Mouse (Mus musculus): Measurements from ENCODE around the gene Irf2bpl. TPM values are rescaled to one million over a fixed set of nuclear protein-coding genes. Genes with fewer than 3 reads are reported as not detected.

The Irf2bpl gene
- total RNA-seq, 2 experiments from 2014 or later: 74.3 to 80.8 TPM

- Histone ChIP-seq H3K4me3 (peak overlapping the region; percentile 94), H3K27ac (peak overlapping the region; percentile 100)
- intact Hi-C loops (cut with DNase I): no loop called here
- no peak for TF ChIP-seq CTCF (IDR thresholded peaks at IDR 0.05)
- DNase-seq (ENCODE audit: extremely low spot score in 1 of 2, low spot score in 2 of 2): peak; percentile 78
Measured at GRCm38 (mm10) chr12:86882279-86883018, 2.1 kb downstream of the Irf2bpl start.

DNA sequence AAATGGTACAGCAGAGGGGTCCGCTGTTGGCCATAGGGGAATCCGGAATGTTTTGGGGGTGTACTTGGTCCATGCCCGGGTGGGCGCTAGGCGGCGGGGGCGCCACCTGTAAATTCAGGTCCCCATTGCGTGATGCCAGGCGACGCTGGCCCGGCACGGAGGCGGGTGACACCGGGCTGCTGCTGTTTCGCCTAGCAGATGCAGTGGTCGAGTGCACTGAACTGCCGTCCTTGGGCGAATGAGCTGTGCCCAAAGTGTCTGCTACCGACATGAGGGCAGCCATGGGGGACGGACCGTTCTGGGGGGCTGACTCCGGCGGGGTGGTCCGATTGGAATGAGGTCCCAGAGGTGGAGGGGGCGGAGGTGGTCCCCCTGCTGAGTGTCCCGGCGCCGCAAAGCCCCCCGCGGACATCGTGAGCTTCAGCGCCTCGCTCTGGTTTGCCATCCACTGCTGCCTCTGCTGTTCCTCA is 2.8 kb downstream of the Irf2bpl start:
- H3K27ac ChIP-seq: peak overlapping the region; percentile 100
- no peak for TF ChIP-seq CTCF (IDR thresholded peaks at IDR 0.05)
- peak overlapping the region; percentile 94 for H3K4me3 ChIP-seq
- DNase-seq (ENCODE audit: extremely low spot score in 1 of 2, low spot score in 2 of 2): no peak
- intact Hi-C loops (cut with DNase I): no loop called here

DNA sequence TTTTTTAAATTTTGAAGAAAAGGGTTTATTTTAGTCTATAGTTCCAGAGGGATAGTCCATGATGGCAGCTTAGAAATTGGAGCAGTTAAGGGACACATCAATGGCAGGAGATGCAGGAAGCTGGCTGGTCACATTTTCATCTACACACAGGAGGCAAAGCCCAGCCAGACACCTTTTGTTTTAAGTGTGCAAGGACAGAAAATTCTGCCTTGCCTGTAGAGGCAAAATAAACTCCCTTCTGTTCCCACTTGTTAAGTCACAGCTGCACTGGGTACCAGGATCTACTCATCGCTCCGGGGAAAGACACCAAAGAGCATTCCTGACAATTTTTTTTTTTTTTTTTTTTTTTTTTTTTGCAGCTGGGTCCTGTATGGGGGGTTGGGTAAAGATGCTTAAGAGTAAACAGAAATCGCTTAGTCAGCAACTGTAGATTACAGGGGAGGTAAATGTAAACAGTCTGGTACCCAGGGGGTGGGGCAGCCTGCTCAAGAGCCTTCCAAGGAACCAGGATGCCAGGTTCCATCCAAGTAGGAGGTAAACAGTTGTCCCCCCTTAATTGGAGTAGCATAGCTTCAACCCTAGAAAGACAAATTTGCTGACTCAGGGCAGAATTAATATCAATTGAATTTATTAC is 4.4 kb downstream of the Irf2bpl start:
- H3K4me3 ChIP-seq: peak overlapping the region; percentile 94
- DNase-seq (ENCODE audit: extremely low spot score in 1 of 2, low spot score in 2 of 2): no peak
- intact Hi-C loops (cut with DNase I): no loop called here
- no peak for TF ChIP-seq CTCF (IDR thresholded peaks at IDR 0.05)
- peak overlapping the region; percentile 4; the same call in 1 of the 2 replicates for H3K27ac ChIP-seq

- no peak for DNase-seq (ENCODE audit: extremely low spot score in 1 of 2, low spot score in 2 of 2)
- intact Hi-C loops (cut with DNase I): no loop called here
- no peak overlapping the region for H3K4me3 ChIP-seq
- TF ChIP-seq CTCF (IDR thresholded peaks at IDR 0.05): no peak
- H3K27ac ChIP-seq: peak overlapping the region; percentile 42; the same call in 1 of the 2 replicates
Measured at GRCm38 (mm10) chr12:86879446-86880085, 5.0 kb downstream of the Irf2bpl start.

- H3K27ac ChIP-seq: peak overlapping the region; percentile 42; the same call in 1 of the 2 replicates
- no peak for TF ChIP-seq CTCF (IDR thresholded peaks at IDR 0.05)
- H3K4me3 ChIP-seq: no peak overlapping the region
- DNase-seq (ENCODE audit: extremely low spot score in 1 of 2, low spot score in 2 of 2): no peak
- intact Hi-C loops (cut with DNase I): no loop called here
Measured at GRCm38 (mm10) chr12:86878426-86879353, 5.9 kb downstream of the Irf2bpl start.

GRCm38 (mm10) chr12:86876981-86877380 is 7.6 kb downstream of the Irf2bpl start:
- DNase-seq (ENCODE audit: extremely low spot score in 1 of 2, low spot score in 2 of 2): no peak
- no peak for TF ChIP-seq CTCF (IDR thresholded peaks at IDR 0.05)
- intact Hi-C loops (cut with DNase I): no loop called here
- Histone ChIP-seq H3K27ac (no peak overlapping the region), H3K4me3 (no peak overlapping the region)

DNA sequence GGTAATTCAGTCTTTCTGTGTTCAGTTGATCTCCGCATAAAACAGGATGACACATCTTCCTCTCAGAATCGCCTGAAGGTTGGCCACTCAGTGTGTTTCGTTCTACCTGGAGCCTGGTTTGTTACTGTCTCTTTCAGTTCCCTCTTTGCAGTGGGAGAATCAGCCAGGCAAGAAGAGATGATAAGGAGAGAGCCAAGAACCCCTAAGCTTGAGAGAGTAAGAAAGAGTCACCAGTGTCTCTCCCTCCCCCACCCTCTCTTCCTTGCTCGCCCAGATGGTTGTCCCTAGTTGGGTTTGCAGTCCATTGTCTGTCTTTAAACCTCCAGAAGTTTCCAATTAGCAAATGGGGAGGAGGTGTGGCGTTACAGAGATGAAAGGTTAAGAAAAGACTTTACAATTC is 8.5 kb downstream of the Irf2bpl start:
- Histone ChIP-seq H3K27ac (no peak overlapping the region), H3K4me3 (no peak overlapping the region)
- intact Hi-C loops (cut with DNase I): no loop called here
- TF ChIP-seq CTCF (IDR thresholded peaks at IDR 0.05): no peak
- DNase-seq (ENCODE audit: extremely low spot score in 1 of 2, low spot score in 2 of 2): no peak

DNA sequence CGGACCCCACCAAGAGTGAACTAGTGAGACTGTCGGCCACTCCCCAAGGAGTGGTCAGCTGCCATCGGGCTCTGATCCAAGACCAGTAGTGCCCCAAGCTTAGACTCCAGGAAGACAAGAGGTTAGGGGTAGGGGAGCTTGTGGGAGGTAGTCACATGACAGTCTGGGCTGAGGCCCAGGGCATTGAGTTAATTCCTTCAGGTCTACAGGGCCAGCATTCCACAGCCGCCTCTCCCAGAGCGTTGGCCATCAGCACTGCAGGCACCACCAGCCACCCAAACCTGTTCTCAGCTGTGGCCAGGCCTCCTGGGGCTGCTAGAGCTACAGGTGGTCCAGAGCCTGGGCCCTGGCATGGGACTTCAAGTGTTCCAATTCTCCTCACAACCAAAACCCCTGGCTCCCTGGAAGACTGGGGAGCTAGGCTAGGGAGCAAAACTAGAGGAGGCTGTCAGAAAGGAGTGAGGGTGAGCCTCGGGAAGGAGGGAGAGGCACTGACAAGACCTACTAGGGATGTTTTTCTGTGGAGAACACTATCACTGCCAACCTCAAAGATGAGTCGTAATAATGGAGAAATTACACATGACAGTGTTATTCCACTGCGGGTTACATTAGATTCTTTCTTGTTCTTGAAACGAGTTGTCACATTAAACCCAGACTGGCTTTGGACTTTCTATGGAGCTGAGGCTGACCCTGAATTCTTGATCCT is 12.1 kb downstream of the Irf2bpl start:
- no peak for DNase-seq (ENCODE audit: extremely low spot score in 1 of 2, low spot score in 2 of 2)
- Histone ChIP-seq H3K4me3 (no peak overlapping the region), H3K27ac (no peak overlapping the region)
- no peak for TF ChIP-seq CTCF (IDR thresholded peaks at IDR 0.05)
- intact Hi-C loops (cut with DNase I): no loop called here

DNA sequence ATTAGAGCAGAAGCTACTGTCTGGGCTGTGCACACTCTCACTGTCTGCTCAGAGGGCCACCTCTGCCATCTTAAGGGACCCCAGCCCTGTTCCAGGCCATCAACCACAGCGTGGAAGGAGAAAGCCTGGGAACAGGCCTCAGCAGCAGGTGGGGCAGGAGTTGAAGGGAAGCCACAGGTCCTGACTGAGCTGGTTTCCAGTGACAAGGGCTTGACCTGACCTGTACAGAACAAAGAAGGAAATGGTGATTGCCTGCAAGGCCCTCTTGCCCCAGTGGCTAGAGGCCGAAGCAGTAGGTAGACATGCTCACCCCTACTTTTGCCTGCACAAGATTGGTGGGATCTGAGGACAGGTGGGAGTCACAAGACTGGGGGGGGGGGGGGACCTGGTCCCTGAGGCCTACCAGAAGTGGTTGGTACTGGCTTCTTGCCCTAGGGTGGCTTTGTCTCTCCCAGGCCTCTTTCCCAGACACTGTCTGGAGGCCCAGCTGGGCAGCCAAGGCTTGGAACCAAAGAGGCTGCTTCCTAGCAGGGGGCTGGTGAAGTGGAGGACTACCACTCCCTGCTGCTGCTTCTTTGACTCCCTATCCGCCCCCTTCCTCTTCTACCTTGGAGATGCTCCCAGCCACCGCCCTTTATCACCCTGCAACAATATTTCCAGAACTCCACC is 12.8 kb downstream of the Irf2bpl start:
- intact Hi-C loops (cut with DNase I): no loop called here
- no peak for DNase-seq (ENCODE audit: extremely low spot score in 1 of 2, low spot score in 2 of 2)
- H3K27ac ChIP-seq: no peak overlapping the region
- H3K4me3 ChIP-seq: no peak overlapping the region
- no peak for TF ChIP-seq CTCF (IDR thresholded peaks at IDR 0.05)

DNA sequence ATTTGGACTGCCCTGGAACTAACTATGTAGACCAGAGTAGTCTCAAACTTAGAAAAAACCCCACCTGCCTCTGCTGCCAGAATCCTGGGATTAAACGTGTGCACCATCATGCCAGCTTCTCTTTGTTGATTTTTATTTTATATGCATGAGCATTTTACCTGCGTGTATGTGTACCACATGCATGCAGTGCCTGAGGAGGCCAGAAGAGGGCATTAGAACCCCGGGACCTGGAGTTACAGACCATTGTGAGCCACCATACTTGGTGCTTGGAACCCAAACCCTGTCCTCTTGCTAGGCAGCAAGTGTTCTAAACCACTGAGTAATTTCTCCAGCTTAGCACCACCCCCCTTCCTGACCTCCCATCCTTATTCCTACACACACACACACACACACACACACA is 13.6 kb downstream of the Irf2bpl start:
- intact Hi-C loops (cut with DNase I): no loop called here
- Histone ChIP-seq H3K4me3 (no peak overlapping the region), H3K27ac (no peak overlapping the region)
- DNase-seq (ENCODE audit: extremely low spot score in 1 of 2, low spot score in 2 of 2): no peak
- TF ChIP-seq CTCF (IDR thresholded peaks at IDR 0.05): peak; percentile 3; the same call in 1 of the 2 replicates

Measured in left cerebral cortex, adult 2 months (tissue).